Mouse (Mus musculus) G1E (cell line): ENCODE results near the gene Urb1.

Source experiments
- CTCF ChIP-seq: IDR thresholded peaks from 2 replicates; pipeline ENCODE4 v1.5.1; 2012; ENCODE audit warnings: low read depth, low read length, inconsistent platforms, mixed read lengths
- GATA1 ChIP-seq: IDR thresholded peaks from 2 replicates; pipeline ENCODE4 v1.6.1; 2012; ENCODE audit warnings: borderline replicate concordance, low read length, inconsistent platforms, mixed read lengths
- TAL1 ChIP-seq: conservative IDR thresholded peaks from 2 replicates; pipeline ENCODE4 v1.6.1; 2012; ENCODE audit warnings: low read depth, low read length, inconsistent platforms, mixed read lengths

- TF ChIP-seq TAL1 (no peak), CTCF (no peak), GATA1 (no peak)
Measured at GRCm38 (mm10) chr16:90832495-90832894, 22.3 kb upstream of the Urb1 start.
